Mouse (Mus musculus) erythroid progenitor cell, adult 5-6 weeks (primary cell): ENCODE data around the gene Slc51a. TPM values are rescaled to one million over a fixed set of nuclear protein-coding genes. Genes with fewer than 3 reads are reported as not detected.
"Not testable (repeated sequence)": the region's sequence is repeated elsewhere in the genome, so short reads cannot be mapped to it uniquely, and the experiment has no call there.

Experiments
- ATAC-seq: replicated peaks from 2 replicates; pipeline ENCODE4 v1.8.0; 2016; ENCODE audit warnings: moderate number of reproducible peaks, mild to moderate bottlenecking, moderate TSS enrichment, inconsistent platforms; ENCODE audit not compliant: poor library complexity, low FRiP score, severe bottlenecking
- total RNA-seq, 2 experiments: library from RNA; stranded (forward) in 1 of 2; stranded (reverse) in 1 of 2; fragments of 150-400 nt in 1 of 2; fragments of 186-747, 209-891 nt in 1 of 2; gene quantifications; 2 replicates each; pipeline versions ENCODE4 v1.2.3 to v1.2.4; 2015 to 2017; ENCODE audit warnings: low replicate concordance in 2 of 2

Slc51a gene
- total RNA-seq, 2 experiments from 2014 or later = not detected

GRCm38 (mm10) chr16:32477315-32477714, 10.4 kb downstream of the Slc51a start:
- no peak for ATAC-seq

- no peak for ATAC-seq
These were observed 15.2 kb downstream of the Slc51a start for GRCm38 (mm10) chr16:32472276-32473015.

- no peak for ATAC-seq
These were observed 18.1 kb downstream of the Slc51a start for GRCm38 (mm10) chr16:32469404-32470105.

GRCm38 (mm10) chr16:32468488-32468887, 19.2 kb downstream of the Slc51a start:
- no peak for ATAC-seq

- ATAC-seq = no peak
These were observed 22.8 kb downstream of the Slc51a start for GRCm38 (mm10) chr16:32464908-32465307.

- no peak for ATAC-seq
These were observed 24.3 kb downstream of the Slc51a start for GRCm38 (mm10) chr16:32463426-32463825.

GRCm38 (mm10) chr16:32462950-32463349, 24.7 kb downstream of the Slc51a start:
- no peak for ATAC-seq

GRCm38 (mm10) chr16:32461713-32462112, 26.0 kb downstream of the Slc51a start:
- no peak for ATAC-seq

- ATAC-seq = no peak
These were observed 27.2 kb downstream of the Slc51a start for GRCm38 (mm10) chr16:32460518-32460917.

GRCm38 (mm10) chr16:32457589-32458386, 29.9 kb downstream of the Slc51a start:
- peak; percentile 97 for ATAC-seq

- ATAC-seq = no peak
These were observed 30.9 kb downstream of the Slc51a start for GRCm38 (mm10) chr16:32456761-32457160.

GRCm38 (mm10) chr16:32456086-32456485, 31.6 kb downstream of the Slc51a start:
- ATAC-seq = no peak

- ATAC-seq = no peak
These were observed 33.0 kb downstream of the Slc51a start for GRCm38 (mm10) chr16:32454646-32455045.

GRCm38 (mm10) chr16:32453102-32453501, 34.6 kb downstream of the Slc51a start:
- no peak for ATAC-seq

- peak; percentile 16; the same call in 1 of the 2 replicates for ATAC-seq
These were observed 37.5 kb downstream of the Slc51a start for GRCm38 (mm10) chr16:32450133-32450532.

- peak; percentile 96 for ATAC-seq
These were observed 38.0 kb downstream of the Slc51a start for GRCm38 (mm10) chr16:32449665-32450064.

GRCm38 (mm10) chr16:32446563-32447138, 41.0 kb downstream of the Slc51a start:
- no peak for ATAC-seq

- no peak for ATAC-seq
These were observed 42.1 kb downstream of the Slc51a start for GRCm38 (mm10) chr16:32445558-32445957.

- not testable (repeated sequence) for ATAC-seq
These were observed 43.1 kb downstream of the Slc51a start for GRCm38 (mm10) chr16:32444615-32445014.

GRCm38 (mm10) chr16:32441432-32441831, 46.2 kb downstream of the Slc51a start:
- no peak for ATAC-seq
